Mouse (Mus musculus) kidney, adult 2 months (tissue): ENCODE results near the gene Nrcam. TPM values are rescaled to one million over a fixed set of nuclear protein-coding genes. Genes with fewer than 3 reads are reported as not detected.

ENCODE experiments used
- DNase-seq: peaks from one replicate; pipeline ENCODE4 v3.0.0; 2021
- H3K27ac ChIP-seq: fragments of 200-500 bp; 2 replicates; pipeline ENCODE4 v1.5.1; 2012; ENCODE audit warnings: low read depth, low read length, control low read depth, inconsistent platforms; ENCODE audit not compliant: insufficient read depth
- H3K27me3 ChIP-seq: fragments of 200-500 bp; replicated peaks from 2 replicates; pipeline ENCODE4 v1.6.1; 2012; ENCODE audit warnings: mild to moderate bottlenecking, moderate library complexity, low read length, inconsistent platforms; ENCODE audit not compliant: control insufficient read depth, insufficient read depth
- H3K36me3 ChIP-seq: fragments of 200-500 bp; 2 replicates; pipeline ENCODE4 v1.6.1; 2012; ENCODE audit warnings: mild to moderate bottlenecking, moderate library complexity, low read length, inconsistent platforms; ENCODE audit not compliant: control insufficient read depth, insufficient read depth
- H3K4me1 ChIP-seq: fragments of 200-500 bp; 2 replicates; pipeline ENCODE4 v1.6.1; 2011; ENCODE audit warnings: low read length; ENCODE audit not compliant: control insufficient read depth, insufficient read depth
- H3K4me3 ChIP-seq: fragments of 200-500 bp; 2 replicates; pipeline ENCODE4 v1.5.1; 2011; ENCODE audit warnings: mild to moderate bottlenecking, low read depth, low read length, control low read depth; ENCODE audit not compliant: insufficient read depth
- CTCF ChIP-seq: fragments of 200-500 bp; conservative IDR thresholded peaks from 2 replicates; pipeline ENCODE4 v1.5.1; 2011; ENCODE audit warnings: low read depth, mild to moderate bottlenecking, control low read depth, low read length, moderate library complexity, mixed read lengths; ENCODE audit not compliant: insufficient read depth, insufficient read length
- POLR2A ChIP-seq: fragments of 200-500 bp; IDR thresholded peaks from one replicate; pipeline ENCODE4 v1.6.1; 2011; ENCODE audit warnings: low read depth, low read length, control low read depth
- WGBS: fragments of 180-500 bp; shearing (Covaris S2); methylation state at CpG from one replicate; pipeline ENCODE4 v1.1.7; 2018; 5-methylcytosine and 5-hydroxymethylcytosine counted together
- polyA plus RNA-seq: library from polyadenylated mRNA; depleted of rRNA; stranded (reverse); fragments of >200 nt; gene quantifications from 2 replicates; pipeline ENCODE4 v1.2.3, GENCODE M21; 2012

The Nrcam gene
- polyA plus RNA-seq, 1 experiment: 0.59 TPM

GRCm38 (mm10) chr12:44409786-44410185 lies 81.1 kb downstream of the Nrcam start:
- Histone ChIP-seq H3K4me3 (no peak overlapping the region), H3K27ac (no peak overlapping the region), H3K27me3 (no peaks in the 10 kb centered on the region), H3K4me1 (no peaks in the 10 kb centered on the region), H3K36me3 (no peaks in the 10 kb centered on the region)
- no peak for DNase-seq
- TF ChIP-seq POLR2A (no peak), CTCF (no peak)
- 81% methylated on average over 4 of the region's 4 CpGs for WGBS

- H3K36me3 ChIP-seq: no peaks in the 10 kb centered on the region
- no peaks in the 10 kb centered on the region for H3K4me1 ChIP-seq
- no peak overlapping the region for H3K27ac ChIP-seq
- TF ChIP-seq POLR2A (no peak), CTCF (no peak)
- 68% methylated on average over 3 of the region's 3 CpGs for WGBS
- H3K4me3 ChIP-seq: no peak overlapping the region
- no peaks in the 10 kb centered on the region for H3K27me3 ChIP-seq
- no peak for DNase-seq
Observed at GRCm38 (mm10) chr12:44411031-44411430, 82.3 kb downstream of the Nrcam start.

- no peak for TF ChIP-seq POLR2A
- TF ChIP-seq CTCF: no peak
- 55% methylated on average over 4 of the region's 4 CpGs for WGBS
Observed at GRCm38 (mm10) chr12:44422154-44422866, 93.6 kb downstream of the Nrcam start.

GRCm38 (mm10) chr12:44422867-44423255 lies 94.2 kb downstream of the Nrcam start:
- H3K27ac ChIP-seq: no peak overlapping the region
- TF ChIP-seq POLR2A (no peak), CTCF (no peak)
- no peak overlapping the region for H3K4me3 ChIP-seq
- no peak for DNase-seq
- no peaks in the 10 kb centered on the region for H3K4me1 ChIP-seq
- no peaks in the 10 kb centered on the region for H3K27me3 ChIP-seq
- 92% methylated on average over 4 of the region's 4 CpGs for whole genome bisulfite sequencing
- H3K36me3 ChIP-seq: no peaks in the 10 kb centered on the region

More at GRCm38 (mm10) chr12:44422154-44422866, 93.6 kb downstream of the Nrcam start:
- H3K36me3 ChIP-seq: no peaks in the 10 kb centered on the region
- no peak overlapping the region for H3K4me3 ChIP-seq
- no peaks in the 10 kb centered on the region for H3K4me1 ChIP-seq
- no peak for DNase-seq
- H3K27ac ChIP-seq: no peak overlapping the region
- no peaks in the 10 kb centered on the region for H3K27me3 ChIP-seq

- no peak overlapping the region for H3K27ac ChIP-seq
- no peaks in the 10 kb centered on the region for H3K27me3 ChIP-seq
- 90% methylated on average over 3 of the region's 3 CpGs for WGBS
- no peak for TF ChIP-seq CTCF
- TF ChIP-seq POLR2A: no peak
- no peaks in the 10 kb centered on the region for H3K4me1 ChIP-seq
- H3K4me3 ChIP-seq: no peak overlapping the region
- H3K36me3 ChIP-seq: no peaks in the 10 kb centered on the region
- no peak for DNase-seq
Observed at GRCm38 (mm10) chr12:44424011-44424410, 95.3 kb downstream of the Nrcam start.

DNA sequence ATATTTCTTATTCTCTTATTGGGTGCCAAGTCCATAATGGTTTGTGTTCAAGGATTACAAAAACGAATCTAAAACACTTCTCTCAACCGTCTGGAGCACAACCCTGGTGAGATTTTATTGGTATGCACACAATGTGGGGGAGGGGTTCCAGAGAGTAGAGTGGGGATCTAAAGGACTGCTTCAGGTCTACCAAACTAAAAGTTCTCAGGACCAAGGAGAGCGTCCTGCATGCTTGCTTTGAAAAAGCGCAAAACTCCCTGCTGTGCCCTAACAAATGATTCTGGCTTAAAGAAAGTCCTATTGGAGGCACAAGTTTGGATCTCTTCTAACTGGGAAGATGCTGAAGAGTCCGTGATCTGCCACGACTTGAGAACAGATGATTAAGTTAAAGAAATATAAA lies 96.4 kb downstream of the Nrcam start:
- no peak overlapping the region for H3K4me3 ChIP-seq
- H3K36me3 ChIP-seq: no peaks in the 10 kb centered on the region
- WGBS: 9% methylated on average over 6 of the region's 6 CpGs
- H3K27me3 ChIP-seq: no peaks in the 10 kb centered on the region
- TF ChIP-seq CTCF: no peak
- TF ChIP-seq POLR2A: no peak
- no peaks in the 10 kb centered on the region for H3K4me1 ChIP-seq
- H3K27ac ChIP-seq: no peak overlapping the region
- no peak for DNase-seq

DNA sequence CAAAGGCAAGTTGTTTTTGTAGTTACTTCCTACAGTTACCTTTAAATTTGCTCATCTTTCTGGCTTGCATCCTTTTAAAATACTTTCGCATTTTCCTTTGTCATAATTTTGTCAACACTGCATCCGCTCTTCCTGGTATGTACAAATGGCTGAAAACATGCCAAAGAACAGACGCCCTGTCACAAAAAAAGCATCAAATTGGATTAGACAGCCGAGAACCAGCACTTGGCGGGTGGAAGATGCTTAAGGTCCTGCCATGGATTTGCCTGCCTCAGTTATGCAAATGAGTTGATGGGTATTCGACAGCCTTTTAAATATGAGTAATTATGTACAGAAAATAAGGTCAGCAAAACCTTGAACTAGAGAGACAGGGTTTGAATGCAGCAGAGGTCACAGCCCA lies 101.7 kb downstream of the Nrcam start:
- H3K27me3 ChIP-seq: no peaks in the 10 kb centered on the region
- WGBS: 70% methylated on average over 6 of the region's 6 CpGs
- TF ChIP-seq POLR2A: no peak
- no peak for TF ChIP-seq CTCF

DNA sequence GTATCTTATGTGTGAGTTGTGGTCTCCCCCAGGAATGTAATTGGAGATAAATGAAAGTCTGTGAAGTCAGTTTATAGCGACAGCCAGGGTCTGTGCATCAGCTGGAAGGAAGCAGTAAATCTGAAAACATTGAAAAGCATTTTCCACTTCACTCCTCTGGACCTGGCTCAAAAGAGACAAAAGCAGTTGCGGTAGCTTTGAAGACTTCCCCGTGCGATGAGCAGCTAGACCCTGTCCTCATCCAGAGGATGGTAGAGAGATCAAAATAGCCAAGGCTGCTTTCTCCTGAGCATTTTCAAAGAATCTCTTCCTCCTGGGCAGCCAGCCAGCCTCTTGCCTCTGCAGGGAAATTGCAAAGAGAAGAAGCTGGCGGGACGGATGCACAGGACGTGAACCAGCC lies 102.3 kb downstream of the Nrcam start:
- peak; percentile 47 for DNase-seq
- H3K27ac ChIP-seq: no peak overlapping the region
- 47% methylated on average over 7 of the region's 7 CpGs for WGBS

More for the DNA sequence above, 101.7 kb downstream of the Nrcam start:
- Histone ChIP-seq H3K4me1 (no peaks in the 10 kb centered on the region), H3K27ac (no peak overlapping the region), H3K36me3 (no peaks in the 10 kb centered on the region), H3K4me3 (no peak overlapping the region)
- peak; percentile 20 for DNase-seq

More for the DNA sequence above, 102.3 kb downstream of the Nrcam start:
- no peaks in the 10 kb centered on the region for H3K36me3 ChIP-seq
- no peaks in the 10 kb centered on the region for H3K4me1 ChIP-seq
- H3K27me3 ChIP-seq: no peaks in the 10 kb centered on the region
- no peak for TF ChIP-seq POLR2A
- TF ChIP-seq CTCF: no peak
- no peak overlapping the region for H3K4me3 ChIP-seq
